Mouse (Mus musculus) hindbrain, embryonic 10.5 days (tissue): ENCODE data around the gene Pml. TPM values are rescaled to one million over a fixed set of nuclear protein-coding genes. Genes with fewer than 3 reads are reported as not detected.

Source experiments
- DNase-seq: peaks from one replicate; pipeline ENCODE4 v3.0.0-alpha.2; 2017; ENCODE audit warnings: low spot score
- H3K27ac ChIP-seq: fragments of 300-500 bp; sonication (generic); 2 replicates; pipeline ENCODE4 v1.5.1; 2016; ENCODE audit warnings: mild to moderate bottlenecking, moderate library complexity
- H3K27me3 ChIP-seq: fragments of 300-500 bp; sonication (generic); 2 replicates; pipeline ENCODE4 v1.6.1; 2016; ENCODE audit warnings: mild to moderate bottlenecking; ENCODE audit not compliant: poor library complexity, insufficient read depth, severe bottlenecking
- H3K36me3 ChIP-seq: fragments of 300-500 bp; sonication (generic); 2 replicates; pipeline ENCODE4 v1.6.1; 2016; ENCODE audit warnings: mild to moderate bottlenecking, moderate library complexity
- H3K4me1 ChIP-seq: fragments of 300-500 bp; sonication (generic); replicated peaks from 2 replicates; pipeline ENCODE4 v1.6.1; 2016; ENCODE audit warnings: mild to moderate bottlenecking
- H3K4me3 ChIP-seq: fragments of 300-500 bp; sonication (generic); 2 replicates; pipeline ENCODE4 v1.5.1; 2016; ENCODE audit warnings: mild to moderate bottlenecking, moderate library complexity
- H3K9me3 ChIP-seq: fragments of 300-500 bp; sonication (generic); 2 replicates; pipeline ENCODE4 v1.6.1; 2016; ENCODE audit warnings: mild to moderate bottlenecking, moderate library complexity
- WGBS: fragments of 180-500 bp; shearing (Covaris S2); methylation state at CpG from one replicate; pipeline ENCODE4 v1.1.7; 2016; 5-methylcytosine and 5-hydroxymethylcytosine counted together
- polyA plus RNA-seq: library from polyadenylated mRNA; unstranded; fragments of >200 nt; fragmentation: Nextera tagmentation; extraction: Ambion mirVana; gene quantifications from 2 replicates; pipeline ENCODE4 v1.2.1, GENCODE M21; 2016

Gene Pml
- polyA plus RNA-seq, 1 experiment from 2014 or later, result 9.5 TPM

DNA sequence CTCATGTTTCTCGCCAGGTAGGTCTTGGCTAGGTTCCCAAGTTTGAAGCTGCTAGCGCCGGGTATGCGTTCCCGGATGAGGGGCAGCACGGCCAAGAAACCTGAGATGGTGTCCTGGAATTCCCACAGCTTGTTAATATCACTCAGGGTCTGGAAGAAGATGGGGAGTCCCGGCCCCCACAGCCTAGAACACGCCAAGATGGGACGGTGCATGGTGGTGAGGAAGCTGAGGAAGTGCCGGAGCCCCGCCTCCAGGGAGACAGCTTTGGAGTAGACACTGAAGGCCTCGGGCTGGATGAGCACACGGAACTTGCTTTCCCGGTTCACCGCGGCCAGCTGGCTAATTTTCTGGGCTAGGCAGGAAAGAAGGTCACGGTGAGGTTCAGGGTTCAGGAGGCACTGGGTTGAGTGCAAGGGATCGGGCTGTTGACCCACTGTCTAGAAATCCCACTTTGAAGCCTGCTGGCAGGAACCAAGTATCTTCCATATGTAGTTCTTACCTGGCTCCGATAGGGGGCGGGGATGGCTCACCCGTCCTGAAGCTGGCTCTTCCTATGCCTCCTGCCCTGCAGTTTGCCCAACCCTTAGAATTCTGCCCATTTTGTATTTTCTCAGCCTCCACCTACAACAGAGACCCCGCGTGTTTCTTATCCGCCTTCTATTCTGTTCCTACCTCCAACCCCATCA, 29.2 kb downstream of the Pml start:
- Histone ChIP-seq H3K4me3 (no peak overlapping the region), H3K4me1 (peaks cover 5% of the 10 kb centered on the region; the same call in 1 of the 2 replicates), H3K9me3 (no peaks in the 10 kb centered on the region), H3K36me3 (peaks cover 27% of the 10 kb centered on the region), H3K27ac (no peak overlapping the region), H3K27me3 (no peaks in the 10 kb centered on the region)
- peak; percentile 38 for DNase-seq
- 72% methylated on average over 24 of the region's 24 CpGs for WGBS

- Histone ChIP-seq H3K27ac (no peak overlapping the region), H3K9me3 (no peaks in the 10 kb centered on the region), H3K4me3 (no peak overlapping the region), H3K4me1 (peaks cover 20% of the 10 kb centered on the region), H3K36me3 (peaks cover 24% of the 10 kb centered on the region), H3K27me3 (no peaks in the 10 kb centered on the region)
- no peak for DNase-seq
- WGBS, result 85% methylated on average over 3 of the region's 3 CpGs
Measured at GRCm38 (mm10) chr9:58218539-58218938, 31.0 kb downstream of the Pml start.

- WGBS, result 53% methylated on average over 6 of the region's 6 CpGs
- H3K36me3 ChIP-seq, result peaks cover 15% of the 10 kb centered on the region
- 0 out of 2 replicates have a peak, but pooled peaks cover 9% of the 10 kb centered on the region for H3K27me3 ChIP-seq
- H3K4me3 ChIP-seq, result no peak overlapping the region
- peak; percentile 36 for DNase-seq
- no peaks in the 10 kb centered on the region for H3K9me3 ChIP-seq
- H3K27ac ChIP-seq, result no peak overlapping the region
- peaks cover 20% of the 10 kb centered on the region for H3K4me1 ChIP-seq
Measured at GRCm38 (mm10) chr9:58216402-58216801, 33.2 kb downstream of the Pml start.

GRCm38 (mm10) chr9:58214519-58215180, 34.9 kb downstream of the Pml start:
- H3K4me1 ChIP-seq, result peaks cover 20% of the 10 kb centered on the region
- no peak overlapping the region for H3K4me3 ChIP-seq
- WGBS, result 69% methylated on average over 8 of the region's 8 CpGs
- no peak overlapping the region for H3K27ac ChIP-seq
- no peaks in the 10 kb centered on the region for H3K9me3 ChIP-seq
- peaks cover 4% of the 10 kb centered on the region for H3K36me3 ChIP-seq
- H3K27me3 ChIP-seq, result 0 out of 2 replicates have a peak, but pooled peaks cover 9% of the 10 kb centered on the region
- no peak for DNase-seq

DNA sequence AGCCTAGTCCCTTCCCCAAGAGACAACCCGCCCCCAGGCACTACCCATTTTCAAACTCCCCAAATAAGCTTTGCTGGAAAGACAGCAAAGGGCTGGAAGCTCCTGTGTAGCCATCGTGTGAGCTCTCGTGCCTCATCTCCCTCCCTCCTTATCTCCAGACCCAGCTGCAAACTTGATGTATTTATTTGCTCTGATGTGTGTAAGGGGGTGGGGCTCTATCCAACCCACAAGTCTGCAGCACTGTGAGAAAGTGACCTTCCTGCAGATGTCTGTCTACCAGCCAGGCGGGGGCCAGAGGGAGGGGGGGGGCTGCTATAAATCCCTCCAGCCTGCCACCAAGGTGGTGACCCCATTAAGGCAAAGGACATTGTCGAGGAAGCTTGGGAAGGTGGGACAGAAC, 35.7 kb downstream of the Pml start:
- no peak overlapping the region for H3K4me3 ChIP-seq
- H3K9me3 ChIP-seq, result no peaks in the 10 kb centered on the region
- H3K27ac ChIP-seq, result no peak overlapping the region
- no peak for DNase-seq
- H3K27me3 ChIP-seq, result 0 out of 2 replicates have a peak, but pooled peaks cover 9% of the 10 kb centered on the region
- peaks cover 20% of the 10 kb centered on the region for H3K4me1 ChIP-seq
- 41% methylated on average over 5 of the region's 5 CpGs for WGBS
- H3K36me3 ChIP-seq, result no peaks in the 10 kb centered on the region

DNA sequence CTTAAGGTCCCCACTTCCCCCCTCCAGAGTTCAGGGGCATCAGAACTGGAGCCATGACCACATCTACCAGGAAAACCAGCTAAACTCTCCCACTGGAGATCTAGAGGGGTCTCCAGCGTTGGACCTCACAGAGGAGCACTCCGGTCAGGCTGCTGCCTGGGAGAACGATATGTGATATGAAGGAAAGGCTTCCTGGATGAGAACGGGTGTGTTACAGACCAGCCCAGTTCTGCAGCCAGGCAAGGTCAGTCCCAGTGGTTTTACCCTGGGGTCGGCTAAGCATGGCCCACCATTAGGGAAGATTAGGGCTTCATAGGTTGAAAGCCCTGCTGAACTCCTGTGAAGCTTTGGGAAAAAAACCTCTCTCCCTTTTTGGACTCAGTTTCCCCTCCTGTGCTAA, 36.2 kb downstream of the Pml start:
- Histone ChIP-seq H3K36me3 (no peaks in the 10 kb centered on the region), H3K27ac (no peak overlapping the region), H3K4me1 (peaks cover 20% of the 10 kb centered on the region), H3K9me3 (no peaks in the 10 kb centered on the region), H3K4me3 (no peak overlapping the region), H3K27me3 (0 out of 2 replicates have a peak, but pooled peaks cover 9% of the 10 kb centered on the region)
- 78% methylated on average over 5 of the region's 5 CpGs for WGBS
- no peak for DNase-seq

DNA sequence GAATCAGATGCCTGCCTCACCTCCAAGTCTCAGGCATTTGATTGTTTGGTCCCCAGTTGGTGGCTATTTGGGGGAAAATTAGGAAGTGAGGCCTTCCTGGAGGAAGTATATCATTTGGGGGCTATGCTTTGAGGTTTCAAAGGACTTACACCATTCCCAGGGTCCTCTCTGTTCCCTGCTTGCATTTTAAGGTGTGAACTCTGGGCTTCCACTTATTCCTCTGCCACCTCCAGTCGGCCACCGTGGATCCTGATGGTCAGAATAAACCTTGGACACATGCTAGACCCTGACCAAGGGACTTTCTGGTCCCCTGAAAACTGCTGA, 39.3 kb downstream of the Pml start:
- 78% methylated on average over 2 of the region's 2 CpGs for whole genome bisulfite sequencing
- H3K36me3 ChIP-seq, result no peaks in the 10 kb centered on the region
- H3K9me3 ChIP-seq, result no peaks in the 10 kb centered on the region
- no peak for DNase-seq
- no peak overlapping the region for H3K4me3 ChIP-seq
- no peak overlapping the region for H3K27ac ChIP-seq
- peaks cover 30% of the 10 kb centered on the region for H3K27me3 ChIP-seq
- H3K4me1 ChIP-seq, result peaks cover 15% of the 10 kb centered on the region

DNA sequence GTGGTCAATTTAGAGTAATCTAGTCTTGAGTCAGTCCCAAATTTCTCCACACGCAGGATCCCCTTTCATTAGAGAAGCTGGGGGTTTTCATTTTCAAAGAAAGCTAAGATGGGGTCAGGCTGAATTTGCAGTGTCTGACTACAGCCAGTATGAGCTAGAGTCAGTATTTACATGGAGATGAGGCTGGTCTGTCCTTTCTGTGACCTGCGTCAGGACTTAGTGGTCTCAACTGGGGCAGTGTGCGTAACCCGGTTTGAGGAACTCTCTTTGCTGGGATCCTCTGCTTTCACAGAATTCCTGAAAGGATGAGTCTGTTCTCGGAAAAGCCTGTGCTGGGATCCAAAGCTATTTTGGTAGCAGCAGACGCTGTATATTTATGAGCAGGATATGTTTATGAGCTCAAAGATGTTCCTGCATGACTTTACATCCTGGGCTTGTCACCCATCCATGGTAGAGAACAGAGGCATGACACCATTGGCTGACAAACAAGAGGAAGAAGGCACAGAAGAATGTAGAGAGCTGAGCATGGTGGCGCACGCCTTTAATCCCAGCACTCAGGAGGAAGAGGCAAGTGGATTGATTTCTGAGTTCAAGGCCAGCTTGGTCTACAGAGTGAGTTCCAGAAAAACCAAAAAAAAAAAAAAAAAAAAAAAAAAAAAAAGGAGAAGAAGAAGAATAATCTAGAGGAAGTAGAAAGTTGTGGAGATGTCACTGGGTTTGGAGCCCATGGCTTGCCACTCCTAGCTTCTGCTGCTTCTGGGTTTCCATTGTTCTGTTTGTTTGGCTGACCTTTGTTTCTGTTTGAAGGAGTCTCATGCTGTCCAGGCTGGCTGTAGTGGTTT, 39.9 kb downstream of the Pml start:
- Histone ChIP-seq H3K4me3 (no peak overlapping the region), H3K27ac (no peak overlapping the region), H3K27me3 (peaks cover 36% of the 10 kb centered on the region), H3K4me1 (peaks cover 11% of the 10 kb centered on the region), H3K36me3 (no peaks in the 10 kb centered on the region), H3K9me3 (no peaks in the 10 kb centered on the region)
- DNase-seq, result no peak
- 82% methylated on average over 8 of the region's 8 CpGs for WGBS

DNA sequence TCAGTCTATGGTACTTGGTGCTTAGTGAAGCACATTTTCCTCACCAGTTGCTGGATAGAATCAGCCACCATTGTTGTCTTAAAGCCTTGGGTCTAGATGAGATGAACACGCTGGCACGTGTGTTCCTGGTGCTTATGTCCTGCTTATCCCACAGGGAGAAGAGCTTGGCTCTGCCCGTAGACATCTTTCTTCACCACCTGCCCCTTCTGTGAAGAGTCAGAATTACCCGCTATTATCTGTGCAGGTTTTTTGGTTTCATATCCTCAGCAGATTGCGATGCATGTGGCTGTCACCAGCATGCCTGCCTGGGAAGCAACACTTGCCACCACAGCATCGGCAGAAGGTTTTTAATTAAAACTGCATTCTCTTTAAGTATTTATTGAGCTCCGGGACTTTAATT, 43.6 kb downstream of the Pml start:
- peaks cover 64% of the 10 kb centered on the region for H3K27me3 ChIP-seq
- 87% methylated on average over 7 of the region's 7 CpGs for WGBS

GRCm38 (mm10) chr9:58204448-58205000, 45.1 kb downstream of the Pml start:
- Histone ChIP-seq H3K4me1 (peaks cover 47% of the 10 kb centered on the region), H3K4me3 (peak overlapping the region; percentile 45), H3K27me3 (peaks cover 79% of the 10 kb centered on the region), H3K9me3 (no peaks in the 10 kb centered on the region), H3K27ac (0 out of 2 replicates have a peak overlapping the region, but pooled peaks have one; percentile 13), H3K36me3 (no peaks in the 10 kb centered on the region)
- peak; percentile 93 for DNase-seq
- WGBS, result 5% methylated on average over 18 of the region's 18 CpGs

More for the DNA sequence above, 43.6 kb downstream of the Pml start:
- H3K27ac ChIP-seq, result no peak overlapping the region
- peaks cover 35% of the 10 kb centered on the region for H3K4me1 ChIP-seq
- H3K4me3 ChIP-seq, result no peak overlapping the region
- no peak for DNase-seq
- no peaks in the 10 kb centered on the region for H3K36me3 ChIP-seq
- no peaks in the 10 kb centered on the region for H3K9me3 ChIP-seq

GRCm38 (mm10) chr9:58203516-58204447, 45.8 kb downstream of the Pml start, which contains the start of the genes Islr and Islr2:
Gene Islr (minus strand): TSS chr9:58204306.
Gene Islr2 (minus strand): TSS chr9:58204319.
- Histone ChIP-seq H3K27ac (peak within 1 kb of the TSS; percentile 68), H3K4me3 (peak within 1 kb of the TSS; percentile 45), H3K4me1 (peaks cover 55% of the 10 kb centered on the region), H3K27me3 (peaks cover 86% of the 10 kb centered on the region), H3K9me3 (no peaks in the 10 kb centered on the region), H3K36me3 (no peaks in the 10 kb centered on the region)
- under 1% methylated on average over 42 of the region's 42 CpGs for WGBS
- peak; percentile 82 for DNase-seq
